Mouse (Mus musculus) kidney, adult 11 months (tissue): Measurements from ENCODE around the gene Gigyf1.

Source experiments
- DNase-seq: peaks from one replicate; pipeline ENCODE4 v3.0.0; 2022

Gigyf1 gene

DNA sequence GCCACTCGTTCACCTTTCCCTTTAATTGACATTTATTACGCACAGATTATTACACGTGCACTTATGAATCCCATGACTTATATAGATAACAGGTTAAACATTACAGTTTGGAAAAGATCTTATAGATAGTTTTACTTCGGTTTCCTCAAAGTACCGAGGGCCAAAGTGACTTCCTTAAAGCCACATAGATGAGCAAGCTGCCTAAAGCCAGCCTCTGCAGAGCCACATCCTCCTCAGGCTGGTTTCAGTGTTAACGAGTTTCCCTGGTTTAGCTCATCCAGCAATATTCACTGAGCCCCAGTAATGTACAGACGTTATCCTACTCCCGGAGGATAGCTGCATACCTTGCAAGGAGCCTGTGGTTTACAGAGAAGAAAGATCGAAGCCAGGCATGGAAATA, 17.0 kb downstream of the Gigyf1 start:
- no peak for DNase-seq

DNA sequence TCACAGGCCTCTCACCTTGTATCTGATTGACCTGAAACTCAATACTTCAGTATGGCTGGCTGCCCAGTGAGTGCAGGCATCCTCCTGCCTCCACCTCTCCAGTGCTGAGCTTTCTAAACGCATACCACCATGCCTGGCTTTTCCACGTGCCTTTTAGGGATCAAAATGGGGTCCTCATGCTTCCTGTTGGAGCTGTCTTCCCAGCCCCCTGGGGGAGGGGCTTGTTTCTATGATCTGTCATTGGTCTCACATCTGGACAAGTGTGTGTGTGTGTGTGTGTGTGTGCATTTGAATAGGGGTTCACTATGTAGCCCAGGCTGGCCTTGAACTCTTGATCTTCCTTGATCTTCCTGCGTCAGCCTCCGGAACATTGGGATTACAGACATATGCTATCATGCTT, 19.1 kb downstream of the Gigyf1 start:
- DNase-seq: no peak

DNA sequence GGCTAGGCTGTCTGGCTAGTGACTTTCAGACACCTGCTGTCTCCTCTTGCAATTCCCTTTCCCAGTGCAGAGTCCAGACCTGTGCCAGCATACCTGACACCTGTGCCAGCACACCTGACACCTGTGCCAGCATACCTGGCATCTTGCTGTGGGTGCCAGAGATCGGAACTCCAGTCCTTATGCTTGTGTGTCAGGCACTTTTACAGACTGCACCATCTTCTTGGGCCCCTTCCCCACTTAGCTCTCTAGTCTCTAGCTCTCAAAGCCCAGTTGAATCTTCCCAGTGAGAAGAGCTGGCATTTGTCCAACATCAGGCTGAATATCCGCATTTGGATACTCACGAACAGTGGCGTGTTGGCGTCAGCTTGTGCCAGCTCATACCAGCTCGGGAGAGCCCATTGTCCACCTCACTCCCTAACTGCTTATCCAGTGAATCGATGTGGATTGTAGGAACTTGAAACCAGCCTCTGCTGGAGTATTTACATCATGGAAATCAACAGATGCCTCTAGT, 21.0 kb downstream of the Gigyf1 start:
- no peak for DNase-seq

DNA sequence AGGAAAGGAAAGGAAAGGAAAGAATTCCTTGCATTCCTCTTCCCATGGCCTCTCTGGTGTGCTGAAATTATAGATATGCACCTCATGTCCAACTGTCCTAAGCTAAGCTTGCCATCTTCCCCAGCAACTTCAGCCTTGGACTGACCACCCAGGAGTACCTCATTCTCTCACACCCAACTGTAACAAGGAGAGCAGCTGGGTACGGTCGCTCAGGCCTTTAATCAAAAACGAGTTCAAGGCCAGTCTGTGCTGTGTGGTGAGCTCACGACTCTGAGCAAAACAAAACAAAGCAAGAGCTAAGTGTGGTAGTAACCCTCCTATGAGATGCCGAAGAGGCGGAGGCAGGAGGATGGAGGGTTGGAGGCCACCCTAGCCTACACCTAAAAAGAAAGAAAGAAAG, 22.6 kb downstream of the Gigyf1 start:
- DNase-seq: no peak

DNA sequence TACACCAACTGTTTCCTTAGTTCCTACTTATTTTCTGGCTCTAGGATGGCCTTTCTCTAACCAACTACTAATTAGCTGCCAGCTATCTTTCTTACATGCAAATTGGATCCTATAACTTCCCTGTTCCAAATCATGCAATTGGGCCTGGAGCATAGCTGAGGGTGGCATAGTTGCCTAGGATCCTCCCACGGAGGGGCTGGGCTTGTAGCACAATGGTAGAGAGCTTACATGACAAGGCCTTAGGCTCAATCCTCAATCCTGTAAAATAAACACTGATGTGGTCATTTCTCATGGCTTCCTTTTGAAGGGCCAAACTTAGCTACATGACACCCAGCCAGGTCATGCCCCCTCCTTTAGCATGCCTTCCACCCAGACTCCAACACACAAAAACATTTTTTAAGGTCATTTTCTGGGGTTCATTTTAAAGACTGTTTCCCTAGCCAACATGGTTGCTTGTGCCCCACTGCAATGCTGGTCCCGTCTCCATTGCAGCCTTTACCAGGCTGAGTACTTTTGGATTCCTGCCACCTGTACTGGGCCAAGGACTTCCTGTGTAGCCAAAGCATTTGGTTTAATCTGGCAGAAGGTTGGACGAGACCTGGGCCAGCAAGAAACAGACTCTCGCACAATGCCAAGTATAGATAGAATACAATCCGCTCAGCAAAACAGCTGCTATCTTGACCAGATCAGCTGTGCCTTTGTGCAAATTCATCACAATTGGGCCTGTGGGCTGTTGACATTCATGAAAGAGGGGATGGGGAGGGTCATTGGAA, 23.6 kb downstream of the Gigyf1 start:
- no peak for DNase-seq

DNA sequence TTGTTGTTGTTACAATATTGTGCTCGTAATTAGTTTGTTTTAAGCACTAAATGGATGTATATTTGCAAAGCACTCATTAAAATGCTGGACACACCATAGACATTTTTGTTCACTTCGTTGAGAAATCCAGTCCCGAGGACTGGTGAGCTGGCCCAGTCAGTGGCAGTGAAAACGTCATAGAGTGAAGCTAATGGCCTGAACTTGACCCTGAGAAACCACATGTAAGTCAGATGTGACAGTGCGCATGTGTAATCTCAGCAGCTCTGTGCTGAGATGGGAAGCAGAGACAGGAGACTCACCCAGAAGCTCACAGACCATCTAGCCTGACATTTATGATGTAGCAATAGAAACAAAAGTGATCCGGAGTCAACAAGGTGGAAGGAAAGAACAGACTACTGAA, 26.6 kb downstream of the Gigyf1 start:
- DNase-seq: no peak

DNA sequence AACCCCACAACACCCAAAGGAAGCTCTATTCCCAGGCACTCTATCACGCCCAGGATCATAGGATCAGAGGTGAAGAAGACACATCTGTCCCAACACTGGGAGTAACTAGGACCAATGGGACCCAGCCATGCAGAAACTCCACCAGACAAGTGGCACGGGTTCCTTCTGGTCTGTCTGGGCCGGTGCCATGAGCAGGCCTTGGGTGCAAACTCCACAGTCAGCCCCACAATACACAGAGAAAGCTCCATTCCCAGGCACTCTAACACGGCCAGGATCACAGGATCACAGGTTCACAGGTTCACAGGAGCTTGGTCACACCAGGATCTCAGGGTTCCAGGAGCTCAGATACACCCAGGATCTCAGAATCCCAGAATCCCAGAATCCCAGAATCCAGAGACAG, 27.2 kb downstream of the Gigyf1 start:
- DNase-seq: peak; percentile 40

DNA sequence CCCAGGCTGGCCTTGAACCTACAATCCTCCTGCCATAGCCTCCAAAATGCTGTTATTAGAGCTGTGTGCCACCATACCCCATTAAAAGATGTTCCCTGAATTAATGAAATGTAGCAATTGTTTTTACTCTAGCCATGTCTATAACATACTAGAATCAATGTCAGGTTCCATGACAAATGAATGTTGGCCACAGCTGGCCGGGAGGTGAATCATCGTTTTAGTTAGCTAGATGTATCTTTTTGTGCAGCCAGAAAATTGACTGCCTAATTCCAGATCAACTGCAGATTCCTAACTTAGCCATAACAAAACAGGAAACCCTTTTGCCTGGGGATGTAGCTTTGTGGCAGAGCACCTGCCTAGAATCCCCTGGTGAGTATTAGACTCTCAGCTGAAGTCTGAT, 31.5 kb downstream of the Gigyf1 start:
- no peak for DNase-seq

DNA sequence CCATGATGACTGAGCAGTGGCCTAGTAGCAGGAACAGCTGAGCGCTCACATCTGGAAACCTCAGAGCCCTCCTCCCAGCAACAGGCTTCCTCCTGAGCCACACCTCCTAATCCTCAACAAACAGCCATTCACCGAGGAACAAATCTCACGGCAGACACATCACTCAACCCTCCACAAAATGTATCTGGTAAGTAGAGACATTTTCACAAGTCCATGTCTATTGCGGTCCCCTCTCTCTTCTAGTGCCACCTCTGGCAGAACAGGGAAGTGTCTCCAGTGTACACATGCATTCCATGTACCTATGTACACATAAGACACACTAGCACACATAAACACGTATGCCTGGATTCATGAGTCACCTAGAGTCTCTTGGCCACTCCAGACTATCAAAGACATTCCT, 32.8 kb downstream of the Gigyf1 start:
- no peak for DNase-seq

DNA sequence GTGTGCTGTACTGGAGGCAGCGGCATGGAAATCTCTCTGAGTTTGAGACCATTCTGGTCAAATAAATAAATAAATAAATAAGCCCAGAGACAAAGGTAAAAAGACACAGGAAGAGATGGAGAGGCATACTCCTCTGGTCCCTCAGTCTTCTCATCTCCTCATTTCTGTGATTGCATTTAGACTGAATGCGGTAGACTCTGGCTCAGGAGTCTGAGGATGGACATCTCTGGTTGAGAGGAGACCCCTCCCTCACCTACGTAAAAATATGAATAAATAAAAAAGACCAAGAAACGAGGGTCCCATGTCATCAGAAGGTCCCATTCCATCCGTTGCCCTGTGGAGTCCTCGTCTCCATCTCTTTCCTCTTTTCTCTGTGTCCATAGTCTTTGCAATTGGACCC, 34.7 kb downstream of the Gigyf1 start:
- no peak for DNase-seq

DNA sequence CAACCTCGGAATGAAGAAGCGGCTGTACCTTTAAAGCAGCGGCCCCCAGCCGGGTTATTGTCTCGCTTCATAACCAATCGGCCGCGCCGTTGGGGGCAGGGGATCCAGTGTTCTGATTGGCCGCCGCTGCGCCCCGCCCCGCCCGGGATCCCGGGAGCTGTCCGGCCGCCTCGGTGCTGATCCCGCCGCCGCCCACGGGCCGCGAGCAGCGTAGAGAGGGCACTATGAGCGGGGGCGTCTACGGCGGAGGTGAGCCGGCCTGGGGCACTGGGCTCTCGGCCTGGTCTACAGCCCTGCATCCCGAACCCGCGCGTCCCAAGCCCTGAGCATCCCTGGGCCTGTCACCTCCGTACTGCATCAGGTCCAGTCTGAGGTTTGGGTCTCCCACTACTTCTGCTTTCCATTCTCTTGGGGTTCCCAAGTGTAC, 35.1 kb downstream of the Gigyf1 start, which contains the start of gene Actl6b:
Gene Actl6b (plus strand): TSS at position 107 of the 427 bp plus-strand sequence.
- DNase-seq: peak; percentile 51

DNA sequence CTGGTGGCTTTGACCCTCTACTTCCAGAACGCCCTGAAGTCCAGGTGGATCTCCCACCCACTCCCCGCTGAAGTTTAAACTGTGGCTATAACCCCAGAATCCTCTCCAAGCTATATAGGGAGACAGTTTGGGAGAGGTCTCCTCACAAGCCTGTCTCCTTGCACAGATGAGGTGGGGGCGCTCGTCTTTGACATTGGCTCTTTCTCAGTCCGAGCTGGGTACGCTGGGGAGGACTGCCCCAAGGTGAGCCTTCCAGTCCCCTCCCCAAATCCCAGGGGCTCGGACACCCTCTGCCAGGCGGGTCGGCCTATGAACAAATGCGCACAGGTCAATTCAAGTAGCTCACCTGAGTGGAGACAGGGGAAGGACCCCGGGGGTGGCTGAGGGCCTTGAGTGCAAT, 35.5 kb downstream of the Gigyf1 start:
- DNase-seq: no peak

DNA sequence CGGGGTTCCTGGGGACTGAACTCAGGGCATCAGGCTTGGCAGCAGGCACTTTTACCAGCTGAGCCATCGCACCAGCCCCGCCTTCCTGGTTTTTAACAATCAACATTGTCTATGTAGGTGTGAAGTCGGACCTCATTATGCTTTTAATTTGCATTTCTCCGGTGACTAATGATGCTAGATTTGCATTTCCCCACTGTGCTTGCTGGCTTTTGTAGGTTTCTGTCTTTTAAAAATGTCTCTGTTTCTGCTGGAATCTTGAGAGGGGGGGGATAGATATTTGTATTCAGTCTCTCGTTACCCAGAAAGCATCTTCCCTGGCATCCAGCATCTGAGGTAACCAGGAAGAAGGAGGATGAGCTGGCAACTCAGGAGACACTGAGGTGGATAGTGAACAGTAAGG, 43.2 kb downstream of the Gigyf1 start:
- DNase-seq: no peak

DNA sequence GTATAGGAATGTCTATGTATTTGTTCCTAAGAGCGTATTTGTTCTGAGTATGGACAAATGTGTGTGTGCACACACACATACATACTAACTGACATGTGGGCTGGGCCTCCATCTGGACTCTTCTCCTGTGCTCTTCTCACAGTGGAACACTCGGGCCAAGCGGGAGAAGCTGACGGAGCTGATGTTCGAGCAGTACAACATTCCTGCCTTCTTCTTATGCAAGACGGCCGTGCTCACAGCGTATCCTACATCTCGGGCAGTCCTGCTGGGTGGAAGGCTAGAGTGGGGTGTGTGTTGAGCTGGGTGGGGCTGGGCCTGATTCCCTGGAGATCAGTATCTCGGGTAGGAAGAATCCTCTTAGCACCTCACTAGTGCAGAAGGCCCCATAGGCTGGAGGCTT, 44.6 kb downstream of the Gigyf1 start:
- DNase-seq: no peak

DNA sequence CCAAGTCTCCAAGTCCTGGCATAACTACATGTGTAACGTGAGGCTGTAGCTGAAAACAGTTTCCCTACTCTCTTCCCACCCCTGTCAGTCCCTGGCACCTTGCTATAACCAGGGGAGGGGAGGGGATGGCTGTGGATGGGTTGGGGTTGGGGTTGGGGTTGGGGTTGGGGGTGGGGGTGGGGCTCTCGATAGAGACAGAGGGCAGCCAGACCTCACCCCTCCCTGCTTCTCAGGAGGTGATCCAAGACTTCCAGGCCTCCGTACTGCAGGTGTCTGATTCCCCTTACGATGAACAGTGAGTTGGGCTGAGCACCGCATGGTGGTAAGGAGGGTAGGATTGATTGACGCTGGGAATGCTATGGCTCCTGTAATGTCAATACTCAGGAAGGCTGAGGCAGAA, 47.4 kb downstream of the Gigyf1 start:
- no peak for DNase-seq

DNA sequence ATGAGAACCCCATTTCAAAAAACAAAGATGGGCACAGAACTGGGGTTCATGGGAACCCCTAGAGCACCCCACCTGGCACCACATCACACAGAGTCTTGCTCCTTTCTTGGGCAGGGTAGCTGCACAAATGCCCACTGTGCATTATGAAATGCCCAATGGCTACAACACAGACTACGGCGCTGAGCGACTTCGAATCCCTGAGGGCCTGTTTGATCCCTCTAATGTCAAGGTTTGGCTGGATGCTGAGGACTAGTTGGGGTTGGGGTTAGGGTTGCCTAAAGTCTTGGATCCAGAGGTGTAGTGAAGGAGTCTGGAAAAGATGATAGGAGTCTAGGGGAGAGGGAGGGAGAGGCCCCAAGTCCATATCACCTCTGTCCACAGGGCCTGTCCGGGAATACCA, 48.1 kb downstream of the Gigyf1 start:
- no peak for DNase-seq

DNA sequence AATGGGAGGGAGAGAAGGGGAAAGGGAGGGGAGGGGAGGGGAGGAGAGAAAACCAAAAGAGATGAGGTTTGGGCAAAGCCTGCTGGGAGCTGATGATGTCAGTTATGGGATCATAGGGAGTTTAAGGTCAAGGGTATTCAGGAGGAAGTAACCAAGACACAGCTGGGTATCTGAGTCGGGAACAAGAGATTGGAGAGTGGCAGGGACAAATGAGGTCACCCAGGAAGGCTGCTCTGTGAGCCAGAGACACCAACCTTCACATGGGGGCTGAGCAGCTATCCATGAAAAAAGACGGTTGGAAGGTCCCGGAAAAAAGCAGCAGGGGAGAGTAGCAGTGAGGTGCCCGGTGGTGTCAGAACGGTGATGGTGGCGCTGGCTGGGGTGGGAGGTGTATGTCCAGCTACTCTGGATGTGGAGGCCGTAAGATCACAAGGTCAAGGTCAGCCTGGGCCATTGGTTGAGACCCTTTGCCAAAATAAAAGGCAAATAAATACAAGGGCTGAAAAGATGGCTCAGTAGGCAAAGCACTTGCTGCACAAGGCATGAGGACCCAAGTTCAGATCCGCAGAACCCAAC, 50.0 kb downstream of the Gigyf1 start:
- DNase-seq: no peak

DNA sequence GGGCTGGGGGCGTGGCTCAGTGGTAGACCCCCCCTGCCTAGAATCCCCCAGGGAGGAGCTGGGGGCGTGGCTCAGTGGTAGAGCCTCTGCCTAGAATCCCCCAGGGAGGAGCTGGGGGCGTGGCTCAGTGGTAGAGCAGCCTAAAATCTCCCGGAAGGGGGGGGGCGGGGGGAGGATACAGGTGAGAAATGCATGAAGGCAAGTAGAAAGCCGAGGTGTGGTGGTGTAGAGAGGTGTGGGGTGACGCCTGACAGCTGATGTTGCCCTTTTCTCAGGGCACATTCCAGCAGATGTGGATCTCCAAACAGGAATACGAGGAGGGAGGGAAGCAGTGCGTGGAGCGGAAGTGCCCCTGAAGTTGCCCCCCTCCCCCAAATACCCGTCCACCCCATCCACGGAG, 50.7 kb downstream of the Gigyf1 start:
- DNase-seq: no peak

DNA sequence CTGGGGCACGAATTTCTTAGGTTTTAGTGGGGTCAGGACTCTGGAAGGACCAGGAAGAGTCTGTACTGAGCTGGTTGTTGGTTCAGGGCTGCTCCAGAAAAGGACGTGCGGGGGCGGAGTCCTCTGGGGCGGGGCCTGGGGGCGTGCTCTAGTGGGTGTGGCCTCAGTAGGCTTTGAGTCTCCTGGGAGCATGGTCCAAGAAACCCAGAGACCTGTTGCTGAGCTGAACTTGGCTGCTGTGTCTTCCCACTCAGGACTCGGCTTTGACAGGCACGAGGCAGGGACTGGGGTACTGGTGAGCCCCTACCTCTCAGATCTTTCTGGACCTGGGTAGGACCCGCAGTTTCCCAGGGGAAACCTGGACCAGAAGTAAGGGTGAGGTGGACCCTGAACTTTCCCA, 51.3 kb downstream of the Gigyf1 start, which contains the start of gene Tfr2:
Gene Tfr2 (plus strand): TSS at position 176 of the 400 bp plus-strand sequence.
- peak; percentile 41 for DNase-seq

DNA sequence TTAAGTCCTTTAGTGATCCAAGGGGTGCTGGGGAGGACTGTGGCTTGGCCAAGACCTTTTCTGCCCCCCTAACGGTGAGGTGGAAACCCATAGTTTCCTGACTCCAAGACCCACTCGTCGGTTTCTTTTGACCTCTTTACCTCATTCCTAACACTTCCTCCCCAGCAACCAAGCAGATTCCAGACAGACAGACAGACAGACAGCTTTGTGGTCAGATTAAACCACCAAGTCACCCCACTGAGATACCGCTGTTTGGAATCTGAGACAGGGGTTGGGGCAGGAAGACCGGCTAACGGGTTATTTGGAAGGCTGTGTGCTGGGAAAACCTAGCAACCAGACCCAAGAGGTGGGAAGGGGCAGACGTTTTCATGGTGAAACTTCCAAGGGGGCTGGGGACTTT, 51.8 kb downstream of the Gigyf1 start:
- no peak for DNase-seq

DNA sequence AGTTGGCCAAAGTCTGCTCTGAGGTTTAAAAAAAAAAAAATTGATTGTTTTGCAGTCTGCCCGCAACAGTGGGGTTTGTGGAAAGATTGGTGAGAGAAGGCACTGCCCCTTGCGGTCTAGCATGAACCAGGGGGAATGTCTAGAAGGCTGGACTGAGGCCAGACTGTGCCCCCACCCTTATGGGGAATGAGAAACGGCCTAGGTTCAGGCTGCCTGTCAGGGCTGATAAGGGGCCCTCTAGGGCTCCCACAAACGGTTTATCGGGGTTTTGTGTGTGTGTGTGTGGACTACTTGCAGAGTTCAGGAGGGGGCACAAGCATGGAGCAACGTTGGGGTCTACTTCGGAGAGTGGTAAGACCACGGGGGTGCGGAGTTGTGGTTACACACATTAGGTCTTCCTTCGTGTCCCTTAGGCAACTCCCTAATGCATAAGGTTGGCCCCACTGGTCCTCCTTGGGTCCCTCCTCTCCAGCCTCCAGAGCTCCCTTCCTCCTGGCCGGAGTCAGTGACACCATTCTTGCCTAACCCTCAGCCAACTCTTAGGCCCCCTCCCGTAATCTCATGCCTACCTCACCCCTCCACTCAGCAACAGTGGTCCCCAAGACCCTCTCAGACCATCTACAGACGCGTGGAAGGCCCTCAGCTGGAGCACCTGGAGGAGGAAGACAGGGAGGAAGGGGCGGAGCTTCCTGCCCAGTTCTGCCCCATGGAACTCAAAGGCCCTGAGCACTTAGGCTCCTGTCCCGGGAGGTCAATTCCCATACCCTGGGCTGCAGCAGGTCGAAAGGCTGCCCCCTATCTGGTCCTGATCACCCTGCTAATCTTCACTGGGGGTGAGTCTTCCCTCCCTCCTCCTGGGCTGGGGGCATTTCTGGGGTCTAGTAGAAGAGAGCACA, 52.6 kb downstream of the Gigyf1 start:
- no peak for DNase-seq

DNA sequence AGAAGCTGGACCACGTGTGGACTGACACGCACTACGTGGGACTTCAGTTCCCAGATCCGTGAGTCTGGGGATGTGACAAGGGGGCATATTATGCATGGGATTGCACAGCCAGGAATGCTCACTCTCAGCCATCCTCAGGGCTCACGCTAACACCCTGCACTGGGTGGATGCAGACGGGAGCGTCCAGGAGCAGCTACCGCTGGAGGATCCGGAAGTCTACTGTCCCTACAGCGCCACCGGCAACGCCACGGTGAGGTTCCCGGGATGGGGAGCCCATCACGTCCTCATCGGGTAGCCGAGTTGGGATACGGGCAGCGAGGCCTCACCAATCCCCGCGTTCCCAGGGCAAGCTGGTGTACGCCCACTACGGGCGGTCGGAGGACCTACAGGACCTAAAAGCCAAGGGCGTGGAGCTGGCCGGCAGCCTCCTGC, 56.1 kb downstream of the Gigyf1 start:
- DNase-seq: no peak
